Mouse (Mus musculus) testis, adult 2 months (tissue): Measurements from ENCODE around the gene Fam107b.

Source experiments
- CTCF ChIP-seq: fragments of 200-500 bp; IDR thresholded peaks from 2 replicates; pipeline ENCODE4 v1.5.1; 2012; ENCODE audit warnings: low read depth, mild to moderate bottlenecking, inconsistent platforms, low read length, moderate library complexity; ENCODE audit not compliant: control insufficient read depth, insufficient read depth, insufficient replicate concordance
- POLR2A ChIP-seq: fragments of 200-500 bp; IDR thresholded peaks from 2 replicates; pipeline ENCODE4 v1.6.1; 2012; ENCODE audit warnings: low read depth, mild to moderate bottlenecking, inconsistent platforms, low read length, moderate library complexity; ENCODE audit not compliant: control insufficient read depth

DNA sequence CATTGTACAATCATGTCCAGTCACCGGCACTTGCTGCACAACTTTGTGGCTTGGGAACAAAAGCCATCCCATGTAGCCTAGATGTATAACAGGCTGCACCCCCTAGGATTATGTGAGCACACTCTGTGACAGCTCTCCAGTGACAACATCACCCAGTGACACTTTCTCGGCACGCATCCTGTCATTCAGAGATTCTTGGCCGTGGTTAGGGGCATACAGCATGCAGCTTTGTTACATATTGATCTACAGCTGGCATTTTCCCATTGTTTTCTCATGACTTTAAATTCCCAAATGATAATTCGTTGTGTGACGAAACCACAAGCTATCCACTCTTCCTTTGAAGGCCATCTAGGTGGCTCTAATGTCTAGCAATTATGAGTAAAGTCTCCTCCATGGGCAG, 58.8 kb downstream of the Fam107b start:
- TF ChIP-seq CTCF (no peak), POLR2A (no peak)
